Mouse (Mus musculus) natural killer cell, adult 2 months (primary cell): ENCODE results near the gene Piezo1.

Source experiments
- DNase-seq, 2 experiments: peaks; one replicate each; pipeline ENCODE4 v3.0.0; 2022; ENCODE audit warnings: low spot score in 2 of 2

The Piezo1 gene

GRCm38 (mm10) chr8:122497912-122498311 lies 53.2 kb downstream of the Piezo1 start:
- no peak for DNase-seq

GRCm38 (mm10) chr8:122497016-122497734 lies 54.0 kb downstream of the Piezo1 start:
- no peak for DNase-seq

DNA sequence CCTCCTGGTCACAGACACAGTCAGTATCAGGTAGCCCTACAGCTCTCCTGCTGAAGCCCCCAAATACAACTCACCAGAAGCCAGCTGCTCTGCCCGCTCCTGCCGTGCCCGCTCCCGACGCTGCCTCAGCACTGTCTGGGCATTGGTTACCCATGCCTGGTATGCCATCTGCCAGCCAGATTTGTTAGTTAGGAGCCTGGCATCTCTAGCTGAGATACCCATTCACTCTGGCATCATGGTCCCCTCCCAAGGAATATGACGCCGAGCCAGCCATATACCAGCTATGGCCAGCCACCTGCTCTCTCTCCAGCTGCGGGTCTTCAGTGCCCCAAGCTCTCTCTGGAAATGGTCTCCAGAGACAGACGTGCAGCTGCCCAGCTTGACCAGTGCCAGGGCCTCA lies 62.7 kb downstream of the Piezo1 start:
- no peak for DNase-seq

DNA sequence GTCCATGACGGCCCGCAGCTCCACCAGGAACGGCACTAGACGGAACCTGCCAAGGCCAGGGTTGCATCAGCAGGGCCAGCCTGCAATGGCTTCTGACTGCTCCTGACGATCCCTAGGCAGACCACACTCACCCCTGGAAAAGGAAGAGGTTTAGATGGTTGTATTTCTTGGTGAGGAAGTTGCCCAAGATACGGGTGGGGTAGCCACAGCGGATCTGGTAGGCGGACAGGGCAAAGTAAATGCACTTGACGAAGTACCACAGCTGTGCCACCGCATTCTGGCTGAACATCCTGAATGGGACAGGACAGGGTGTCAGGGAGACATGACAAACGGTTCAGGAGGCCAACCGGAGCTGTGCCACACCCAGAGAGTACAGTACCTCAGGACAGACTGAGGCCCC lies 66.3 kb downstream of the Piezo1 start:
- DNase-seq: no peak

DNA sequence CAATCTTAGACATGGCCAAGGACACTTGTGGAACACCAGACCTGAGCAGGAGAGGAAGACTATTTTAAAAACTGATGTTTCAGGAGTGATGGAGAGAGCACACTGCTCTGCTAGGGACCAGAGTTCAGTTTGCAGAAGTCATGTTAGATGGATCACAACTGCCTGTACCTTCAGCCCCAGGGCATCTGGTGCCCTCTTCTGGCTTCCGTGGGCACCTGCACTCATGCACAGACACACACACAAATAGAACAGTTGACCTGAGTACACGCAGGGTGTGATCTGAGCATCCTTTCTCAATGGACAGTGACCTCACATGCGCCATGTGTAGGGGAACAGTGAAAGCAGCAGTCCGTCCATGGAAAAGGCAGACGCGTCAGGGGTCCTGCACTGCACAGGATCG lies 67.3 kb downstream of the Piezo1 start:
- no peak for DNase-seq

- DNase-seq: no peak
These were observed 68.7 kb downstream of the Piezo1 start for GRCm38 (mm10) chr8:122482448-122482847.

DNA sequence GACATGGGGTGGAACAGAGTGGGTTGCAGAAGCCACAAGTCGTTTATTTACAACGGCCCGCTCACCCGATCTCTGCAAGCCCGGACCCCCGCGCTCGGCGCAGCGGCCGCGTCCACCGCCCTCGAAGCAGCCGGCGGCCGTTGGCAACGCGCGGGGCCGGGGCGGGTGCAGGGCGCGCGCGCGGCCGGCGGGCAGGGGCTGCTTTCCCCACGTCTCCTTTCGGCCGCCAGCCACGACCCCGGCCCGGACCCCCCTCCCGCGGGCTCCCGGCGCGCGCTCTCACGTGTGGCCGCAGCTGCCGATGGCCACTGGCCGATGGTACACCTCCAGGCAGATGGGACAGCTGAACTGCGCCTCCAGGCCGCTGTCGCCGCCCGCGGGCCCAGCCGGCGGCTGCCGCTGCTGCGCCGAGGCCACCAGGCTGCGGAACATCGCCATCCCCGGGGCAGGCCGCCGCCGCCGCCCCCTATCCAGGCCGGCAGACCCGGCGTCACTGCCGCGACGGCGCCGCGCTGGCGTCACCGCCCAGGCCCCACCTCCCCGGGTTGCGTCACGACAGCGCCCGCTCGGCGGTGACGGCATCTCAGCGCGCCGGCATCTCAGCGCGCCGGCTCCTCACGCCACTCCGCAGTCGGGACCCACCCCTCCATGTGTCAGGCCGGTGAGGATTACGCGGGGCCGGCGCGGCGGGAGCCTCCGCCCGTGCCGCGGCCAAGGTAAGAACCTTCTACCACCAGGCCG lies 75.4 kb downstream of the Piezo1 start, which contains the start of the genes Rnf166 and Ctu2:
Gene Rnf166, minus strand, starts transcription at position 485 of the 741 bp plus-strand sequence.
Gene Ctu2, plus strand, starts transcription at position 564 of the 741 bp plus-strand sequence.
- DNase-seq: peak; percentile 86 to 91

GRCm38 (mm10) chr8:122474951-122475560 lies 76.1 kb downstream of the Piezo1 start:
- no peak for DNase-seq

DNA sequence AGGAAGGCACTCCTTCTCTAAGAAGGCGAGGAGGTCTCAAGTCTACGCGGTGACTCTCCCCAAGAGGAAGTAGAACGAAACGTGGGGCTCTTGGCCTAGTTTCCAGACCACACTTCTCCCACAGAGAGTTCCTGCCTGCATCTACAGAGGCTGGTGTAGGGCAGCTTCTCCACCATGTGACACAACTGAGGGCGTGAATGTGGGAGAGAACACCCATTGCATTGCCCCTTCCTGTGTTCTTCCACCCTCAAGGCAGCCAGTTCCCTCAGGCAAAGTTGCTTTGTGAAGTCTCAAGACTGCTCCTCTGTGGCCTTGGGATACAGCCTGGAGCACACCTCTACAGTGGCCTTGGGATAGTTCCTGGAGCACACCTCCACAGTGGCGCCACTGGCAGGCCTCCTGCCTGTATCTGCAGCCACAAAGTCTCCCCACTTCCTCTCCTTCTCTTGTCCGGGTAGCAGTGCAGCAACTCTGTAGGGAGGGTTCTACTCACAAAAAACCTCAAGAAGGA lies 77.2 kb downstream of the Piezo1 start:
- peak; percentile 38 to 56 for DNase-seq

DNA sequence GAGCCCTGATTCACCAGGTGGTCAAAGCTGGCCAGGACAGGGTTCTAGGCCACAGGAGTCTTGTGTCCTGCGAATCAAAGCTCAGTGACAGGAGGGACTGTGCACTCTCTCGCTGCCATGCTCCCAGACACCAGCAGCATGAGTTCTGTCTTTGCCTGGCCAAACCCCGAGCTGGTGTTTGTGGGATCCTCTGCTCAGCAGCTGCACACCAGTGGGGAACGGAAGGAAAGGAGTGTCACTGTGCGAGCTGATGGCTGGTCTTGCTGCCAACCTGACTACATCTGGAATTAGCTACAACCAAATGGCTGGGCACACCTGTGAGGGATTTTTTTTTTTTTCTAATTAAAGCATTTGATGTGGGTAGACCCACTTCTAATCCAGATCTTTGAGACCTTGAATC lies 80.4 kb downstream of the Piezo1 start:
- DNase-seq: no peak

- no peak for DNase-seq
These were observed 81.2 kb downstream of the Piezo1 start for GRCm38 (mm10) chr8:122469965-122470364.

DNA sequence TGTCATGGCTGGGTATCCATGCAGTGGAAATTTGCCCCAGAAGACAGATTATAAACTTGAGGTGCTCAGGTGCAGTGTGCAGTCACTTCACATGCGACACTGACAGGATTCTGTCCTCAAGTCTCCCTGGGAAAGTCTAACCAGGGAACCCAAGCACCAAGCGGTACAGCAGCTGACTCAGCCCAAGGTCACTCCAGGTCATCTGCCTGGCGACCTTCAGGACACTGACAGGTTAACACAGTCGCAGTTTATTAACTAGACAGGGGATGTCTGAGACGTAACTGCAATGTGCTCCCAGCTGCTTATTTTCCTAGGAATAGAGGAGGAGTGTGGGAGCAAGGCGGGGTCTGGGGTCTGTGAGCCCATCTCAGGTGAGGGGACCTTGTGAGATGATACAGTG lies 81.7 kb downstream of the Piezo1 start:
- no peak for DNase-seq

DNA sequence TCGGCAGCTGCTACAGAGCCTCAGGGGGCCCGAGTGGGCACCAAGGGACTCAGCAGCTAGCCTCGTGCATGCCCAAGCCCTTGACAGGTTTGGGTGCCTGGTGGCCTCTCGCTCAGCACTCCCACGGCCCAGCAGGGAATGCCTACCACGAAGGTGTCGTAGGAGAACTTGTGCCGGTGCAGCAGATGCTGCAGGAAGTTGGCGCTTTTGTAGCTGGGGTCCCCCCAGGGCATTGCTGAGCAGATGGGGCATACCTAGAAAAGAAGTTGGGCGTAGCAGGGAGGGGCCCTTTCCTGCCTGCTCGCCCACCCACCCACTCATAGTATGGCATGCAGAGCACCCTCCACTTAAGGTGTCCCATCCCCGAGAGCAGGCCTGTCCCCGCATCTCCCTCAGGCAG lies 83.3 kb downstream of the Piezo1 start:
- DNase-seq: no peak

GRCm38 (mm10) chr8:122464985-122465384 lies 86.1 kb downstream of the Piezo1 start:
- no peak for DNase-seq

DNA sequence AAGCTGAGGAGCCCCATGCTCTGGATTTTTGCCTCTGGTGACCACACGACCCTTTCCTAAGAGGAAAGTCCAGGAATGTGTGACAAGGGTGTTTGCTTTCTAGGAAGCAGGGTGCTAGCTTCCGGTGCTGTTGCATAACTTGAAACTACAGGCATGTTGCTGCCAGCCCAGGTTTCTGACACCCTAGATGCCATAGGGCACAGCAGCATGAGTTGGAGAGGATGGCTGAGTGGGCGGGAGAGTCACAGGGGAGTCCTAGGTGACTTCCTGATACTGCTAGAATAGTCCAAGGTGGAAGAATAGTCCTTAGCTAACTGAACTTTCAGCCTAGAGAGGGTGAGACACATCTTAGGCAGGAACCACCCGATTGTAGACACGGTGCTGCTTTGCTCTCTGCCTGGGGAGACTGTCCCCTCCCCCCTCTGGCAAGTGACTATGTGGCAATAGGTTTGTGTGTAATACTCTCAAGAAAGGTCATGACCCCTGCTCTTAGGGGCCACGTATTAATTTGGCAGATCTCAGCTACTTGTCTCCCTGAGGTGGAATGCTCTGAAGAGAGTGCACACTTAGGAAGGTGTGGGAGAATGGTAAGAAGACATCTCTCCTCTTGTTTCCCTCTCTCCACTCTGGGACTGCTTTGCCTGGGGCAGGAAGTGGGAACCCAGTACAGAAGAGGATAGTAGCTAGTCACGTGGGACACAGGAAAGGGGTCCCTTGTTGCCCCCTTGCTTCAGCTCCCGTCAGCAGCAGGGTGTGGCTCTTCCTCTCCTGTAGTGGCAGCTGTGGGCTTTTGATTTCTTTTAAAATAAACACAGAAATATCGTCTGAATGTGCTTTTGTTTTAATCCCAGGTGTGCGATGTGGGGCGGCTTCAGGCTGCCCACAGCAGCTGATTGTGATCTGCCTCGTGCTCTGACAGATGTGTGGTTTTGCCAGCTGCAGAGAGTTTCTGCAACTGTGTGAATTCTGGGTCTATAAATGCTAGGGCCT lies 87.2 kb downstream of the Piezo1 start:
- peak; percentile 21 to 27 for DNase-seq

GRCm38 (mm10) chr8:122462510-122462909 lies 88.6 kb downstream of the Piezo1 start:
- DNase-seq: no peak

DNA sequence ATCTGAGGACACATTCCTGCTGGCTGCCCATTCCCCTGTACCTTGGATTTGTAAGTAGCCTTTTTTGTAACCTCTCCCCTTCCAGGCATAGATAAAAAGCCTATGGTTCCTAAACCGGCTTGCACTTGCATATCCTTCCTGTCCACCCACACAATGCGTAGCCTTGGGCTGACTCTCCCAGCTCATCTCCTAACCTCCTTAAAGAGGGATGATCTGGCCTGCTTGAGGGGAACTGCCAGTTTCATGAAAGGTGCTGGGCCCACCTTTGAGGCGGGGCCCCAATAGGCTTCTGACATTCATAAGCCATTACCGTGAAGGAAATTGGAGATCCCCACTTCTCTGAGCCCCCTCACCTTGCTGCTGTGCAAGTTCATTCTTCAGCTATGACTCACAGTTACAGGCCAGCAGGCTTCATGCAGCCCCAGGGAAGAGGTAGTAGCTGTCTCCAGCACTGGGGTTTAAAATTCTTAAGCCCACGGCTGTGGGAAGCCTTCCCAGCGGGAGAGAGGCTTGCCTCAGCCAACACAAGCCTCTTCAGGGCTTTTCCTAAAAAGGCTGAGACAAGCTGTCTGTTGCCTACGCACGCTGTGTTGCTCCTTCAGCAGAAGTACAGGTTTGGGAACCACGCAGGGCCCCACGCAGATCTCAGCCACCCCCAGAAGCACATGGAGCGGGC lies 89.5 kb downstream of the Piezo1 start:
- DNase-seq: no peak

GRCm38 (mm10) chr8:122460524-122461472 lies 90.3 kb downstream of the Piezo1 start, which contains the start of gene Snai3:
Snai3 (minus strand) TSS chr8:122460733.
- DNase-seq: peak; percentile 45 to 79

- peak in 1 of 2 experiments; percentile 41 for DNase-seq
These were observed 91.1 kb downstream of the Piezo1 start for GRCm38 (mm10) chr8:122459990-122460389.
